10 mouse cellular contexts compared by ENCODE assay signal in genomic region chr12:99498978-99499694, GRCm38 (mm10).
DNase-seq lines count a peak whose midpoint lies in the region; ATAC-seq lines count a peak whose summit lies in the region.
"Had no signal": no experiment of that assay in that cellular context is flagged by ENCODE, and none has a peak within 500 bp of the region (broad histone marks: within the 10 kb centered on the region; RNA-seq: fewer than 3 reads in every experiment).

No protein-coding gene starts in this region.

- H3K27me3 ChIP-seq in forebrain, embryonic 14.5 days (replicated peaks; ENCODE audit: control insufficient read depth, insufficient read depth, low read length) = no peaks in the 10 kb centered on the region
- no peaks in the 10 kb centered on the region for H3K27me3 ChIP-seq in hindbrain, embryonic 12.5 days
- no peaks in the 10 kb centered on the region for H3K27me3 ChIP-seq in neural tube, embryonic 13.5 days
- H3K27me3 ChIP-seq in limb, embryonic 10.5 days (ENCODE audit: low read depth, poor library complexity, severe bottlenecking) = no peaks in the 10 kb centered on the region
- H3K27me3 ChIP-seq: embryonic facial prominence, embryonic 13.5 days; liver, embryonic 13.5 days had no signal

- H3K9me3 ChIP-seq in forebrain, embryonic 14.5 days (replicated peaks; ENCODE audit: control insufficient read depth, low read length) = 0 out of 2 replicates have a peak, but pooled peaks cover 2% of the 10 kb centered on the region
- peaks cover 2% of the 10 kb centered on the region; the same call in 1 of the 2 replicates for H3K9me3 ChIP-seq in hindbrain, embryonic 12.5 days (replicated peaks)
- H3K9me3 ChIP-seq in neural tube, embryonic 13.5 days = no peaks in the 10 kb centered on the region
- no peaks in the 10 kb centered on the region for H3K9me3 ChIP-seq in limb, embryonic 10.5 days (replicated peaks)
- H3K9me3 ChIP-seq: embryonic facial prominence, embryonic 13.5 days; liver, embryonic 13.5 days had no signal

- no peak overlapping the region for H3K9ac ChIP-seq in forebrain, embryonic 14.5 days (ENCODE audit: low read length)
- H3K9ac ChIP-seq in hindbrain, embryonic 12.5 days = no peak overlapping the region
- no peak overlapping the region for H3K9ac ChIP-seq in neural tube, embryonic 13.5 days
- H3K9ac ChIP-seq: embryonic facial prominence, embryonic 13.5 days; liver, embryonic 13.5 days had no signal

- intact Hi-C loops in left cerebral cortex, postnatal 10 days (cut with DNase I) = no loop called here

- no peak overlapping the region for H3K4me3 ChIP-seq in forebrain, embryonic 14.5 days (ENCODE audit: low read depth, low read length)
- no peak overlapping the region for H3K4me3 ChIP-seq in hindbrain, embryonic 12.5 days
- no peak overlapping the region for H3K4me3 ChIP-seq in neural tube, embryonic 13.5 days
- no peak overlapping the region for H3K4me3 ChIP-seq in limb, embryonic 10.5 days
- H3K4me3 ChIP-seq: embryonic facial prominence, embryonic 13.5 days; liver, embryonic 13.5 days had no signal

- DNase-seq in forebrain, embryonic 14.5 days (ENCODE audit: low spot score) = peak; percentile 75
- DNase-seq in left cerebral cortex, postnatal 10 days (ENCODE audit: extremely low spot score in 1 of 2, low spot score in 2 of 2) = peak; percentile 47 to 68
- no peak for DNase-seq in kidney, adult 8-10 months
- DNase-seq in c-Kit-positive CD71-positive TER-119-positive erythroid progenitor cells, embryonic 14.5 days (ENCODE audit: low spot score) = no peak
- no peak for DNase-seq in limb, embryonic 10.5 days (ENCODE audit: low spot score)
- DNase-seq in lung, postnatal 36 days = no peak
- DNase-seq: liver, embryonic 13.5 days had no signal

- ATAC-seq in forebrain, embryonic 14.5 days = peak; percentile 78
- peak; percentile 67; the same call in 1 of the 2 replicates for ATAC-seq in hindbrain, embryonic 12.5 days (ENCODE audit: low FRiP score)
- no peak for ATAC-seq in neural tube, embryonic 13.5 days (ENCODE audit: low read depth)

- no peaks in the 10 kb centered on the region for H3K36me3 ChIP-seq in forebrain, embryonic 14.5 days (ENCODE audit: control insufficient read depth, insufficient read depth, low read length)
- no peaks in the 10 kb centered on the region; the same call in 1 of the 2 replicates for H3K36me3 ChIP-seq in hindbrain, embryonic 12.5 days
- H3K36me3 ChIP-seq in neural tube, embryonic 13.5 days = no peaks in the 10 kb centered on the region
- H3K36me3 ChIP-seq in limb, embryonic 10.5 days = no peaks in the 10 kb centered on the region
- H3K36me3 ChIP-seq: liver, embryonic 13.5 days had no signal

- H3K4me2 ChIP-seq in forebrain, embryonic 14.5 days (ENCODE audit: low read length) = peak overlapping the region; percentile 34
- peak overlapping the region; percentile 40 for H3K4me2 ChIP-seq in hindbrain, embryonic 12.5 days (replicated peaks)
- H3K4me2 ChIP-seq in neural tube, embryonic 13.5 days = peak overlapping the region; percentile 44
- H3K4me2 ChIP-seq: embryonic facial prominence, embryonic 13.5 days; liver, embryonic 13.5 days had no signal

- H3K27ac ChIP-seq in forebrain, embryonic 14.5 days (ENCODE audit: low read depth, low read length) = no peak overlapping the region
- H3K27ac ChIP-seq in hindbrain, embryonic 12.5 days = no peak overlapping the region
- no peak overlapping the region; the same call in 1 of the 2 replicates for H3K27ac ChIP-seq in neural tube, embryonic 13.5 days (replicated peaks)
- H3K27ac ChIP-seq in limb, embryonic 10.5 days = no peak overlapping the region
- H3K27ac ChIP-seq: embryonic facial prominence, embryonic 13.5 days; liver, embryonic 13.5 days had no signal

- WGBS in forebrain, embryonic 14.5 days = 34% methylated on average over 9 of the region's 9 CpGs
- 37% methylated on average over 9 of the region's 9 CpGs for WGBS in hindbrain, embryonic 12.5 days
- 48% methylated on average over 9 of the region's 9 CpGs for WGBS in neural tube, embryonic 13.5 days
- 84% methylated on average over 9 of the region's 9 CpGs for WGBS in limb, embryonic 10.5 days

- H3K4me1 ChIP-seq in forebrain, embryonic 14.5 days (ENCODE audit: control insufficient read depth, insufficient read depth, low read length) = peaks cover 12% of the 10 kb centered on the region
- H3K4me1 ChIP-seq in hindbrain, embryonic 12.5 days = peaks cover 15% of the 10 kb centered on the region
- H3K4me1 ChIP-seq in neural tube, embryonic 13.5 days (replicated peaks) = peaks cover 17% of the 10 kb centered on the region
- H3K4me1 ChIP-seq in limb, embryonic 10.5 days = no peaks in the 10 kb centered on the region

Comparison
In these comparisons a context has a peak if more than half of its experiments do, and no peak if none do; other contexts are left out.
1. DNase-seq: peak in forebrain, embryonic 14.5 days (single experiment) and left cerebral cortex, postnatal 10 days (2 of 2); none in kidney, adult 8-10 months (0 of 2), c-Kit-positive CD71-positive TER-119-positive erythroid progenitor cells, embryonic 14.5 days (single experiment), limb, embryonic 10.5 days (single experiment) and lung, postnatal 36 days (single experiment).
2. Peak in every context shown above with its lines, with median percentiles within 50 percentile points of each other: H3K4me2 ChIP-seq.